Mouse (Mus musculus): ENCODE results near the gene Zfp661.

GRCm38 (mm10) chr2:127535363-127535762 lies 51.5 kb downstream of the Zfp661 start:
- TF ChIP-seq CTCF (IDR thresholded peaks at IDR 0.05; ENCODE audit: low read depth, low read length) (no peak), POLR2A (IDR thresholded peaks at IDR 0.05; ENCODE audit: extremely low read depth, insufficient read depth, low read length) (no peak)

All from liver, adult 2 months (tissue).